Mouse (Mus musculus): ENCODE data around the gene Park7. TPM values are rescaled to one million over a fixed set of nuclear protein-coding genes. Genes with fewer than 3 reads are reported as not detected.

The Park7 gene
- polyA plus RNA-seq, 1 experiment from 2014 or later = 373 TPM

DNA sequence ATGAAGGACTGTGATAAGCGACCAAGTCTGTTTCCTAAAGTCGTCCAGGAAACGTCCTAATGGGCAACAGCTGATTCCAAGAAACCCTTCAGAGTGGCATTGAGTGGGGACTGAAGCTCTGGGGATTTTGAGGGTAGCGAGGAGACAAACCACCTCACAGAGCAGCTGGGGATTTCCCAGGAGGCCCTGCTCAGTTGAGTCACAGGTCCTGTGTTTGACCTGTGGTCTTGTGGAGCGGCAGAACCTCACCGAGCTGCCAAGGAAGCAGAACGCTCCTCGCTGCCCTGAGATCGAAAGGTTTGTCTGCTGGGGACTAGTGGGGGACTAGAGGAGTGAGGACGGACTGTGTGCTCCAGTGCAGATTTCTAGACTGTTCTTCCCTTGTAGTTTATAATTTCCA, 13.6 kb upstream of the Park7 start:
- H3K4me3 ChIP-seq (replicated peaks) = no peak overlapping the region
- 0 out of 2 replicates have a peak, but pooled peaks cover 5% of the 10 kb centered on the region for H3K4me1 ChIP-seq (replicated peaks)
- 70% methylated on average over 10 of the region's 10 CpGs for WGBS
- H3K9ac ChIP-seq (replicated peaks) = no peak overlapping the region
- H3K4me2 ChIP-seq (replicated peaks) = no peak overlapping the region
- no peak for ATAC-seq
- no peaks in the 10 kb centered on the region for H3K36me3 ChIP-seq
- H3K27ac ChIP-seq = no peak overlapping the region
- H3K9me3 ChIP-seq = no peaks in the 10 kb centered on the region
- no peaks in the 10 kb centered on the region for H3K27me3 ChIP-seq

GRCm38 (mm10) chr4:150926924-150927705, 12.9 kb upstream of the Park7 start:
- no peaks in the 10 kb centered on the region for H3K36me3 ChIP-seq
- H3K9me3 ChIP-seq = no peaks in the 10 kb centered on the region
- H3K4me2 ChIP-seq (replicated peaks) = no peak overlapping the region
- no peak overlapping the region for H3K27ac ChIP-seq
- no peak for ATAC-seq
- H3K4me1 ChIP-seq (replicated peaks) = 0 out of 2 replicates have a peak, but pooled peaks cover 5% of the 10 kb centered on the region
- H3K4me3 ChIP-seq (replicated peaks) = no peak overlapping the region
- WGBS = 55% methylated on average over 14 of the region's 14 CpGs
- no peak overlapping the region for H3K9ac ChIP-seq (replicated peaks)
- no peaks in the 10 kb centered on the region for H3K27me3 ChIP-seq

DNA sequence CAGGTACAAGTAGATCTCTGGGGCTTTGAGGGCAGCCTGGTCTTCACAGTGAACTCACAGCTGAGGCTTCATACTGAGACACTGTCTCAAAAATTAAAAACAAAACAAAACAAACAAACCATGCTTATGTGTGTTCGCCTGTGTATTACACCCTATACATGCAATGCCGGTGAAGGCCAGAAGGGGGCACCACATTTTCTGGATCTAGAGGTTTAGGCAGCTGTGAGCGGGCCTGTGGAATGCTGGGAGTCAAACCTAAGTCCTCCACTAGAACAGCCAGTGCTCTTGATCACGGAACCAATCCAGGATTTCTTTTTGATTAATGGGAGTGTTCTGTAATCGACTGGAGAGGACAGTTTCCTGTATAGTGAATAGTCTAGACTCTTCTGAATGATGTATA, 11.7 kb upstream of the Park7 start:
- no peak overlapping the region for H3K4me3 ChIP-seq (replicated peaks)
- H3K36me3 ChIP-seq = no peaks in the 10 kb centered on the region
- H3K4me1 ChIP-seq (replicated peaks) = 0 out of 2 replicates have a peak, but pooled peaks cover 5% of the 10 kb centered on the region
- 57% methylated on average over 5 of the region's 5 CpGs for WGBS
- no peak for ATAC-seq
- H3K4me2 ChIP-seq (replicated peaks) = no peak overlapping the region
- no peaks in the 10 kb centered on the region for H3K9me3 ChIP-seq
- no peak overlapping the region for H3K27ac ChIP-seq
- H3K27me3 ChIP-seq = no peaks in the 10 kb centered on the region
- no peak overlapping the region for H3K9ac ChIP-seq (replicated peaks)

DNA sequence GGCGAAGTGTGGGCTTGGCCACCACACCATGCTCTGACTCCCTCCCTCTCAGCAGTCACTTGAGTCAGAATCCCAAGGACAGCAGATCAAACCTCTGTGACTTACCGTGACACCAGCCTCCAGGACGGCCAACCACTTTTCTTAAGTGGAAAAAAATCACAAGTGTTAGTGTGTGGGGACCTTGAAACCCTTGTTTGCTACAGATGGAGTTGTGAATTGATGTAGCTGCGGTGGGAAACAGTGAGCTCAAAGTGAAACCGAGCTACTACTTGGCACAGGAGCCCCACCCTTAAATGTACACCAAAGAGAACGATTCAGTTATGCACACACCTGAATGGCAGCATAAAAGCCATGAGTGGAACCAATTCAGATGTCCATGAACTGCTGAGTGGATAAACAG, 10.7 kb upstream of the Park7 start:
- Histone ChIP-seq H3K9me3 (no peaks in the 10 kb centered on the region), H3K36me3 (no peaks in the 10 kb centered on the region), H3K4me1 (replicated peaks) (0 out of 2 replicates have a peak, but pooled peaks cover 5% of the 10 kb centered on the region), H3K4me3 (replicated peaks) (no peak overlapping the region), H3K27me3 (no peaks in the 10 kb centered on the region), H3K27ac (no peak overlapping the region), H3K4me2 (replicated peaks) (no peak overlapping the region), H3K9ac (replicated peaks) (no peak overlapping the region)
- 89% methylated on average over 6 of the region's 6 CpGs for WGBS
- ATAC-seq = no peak

DNA sequence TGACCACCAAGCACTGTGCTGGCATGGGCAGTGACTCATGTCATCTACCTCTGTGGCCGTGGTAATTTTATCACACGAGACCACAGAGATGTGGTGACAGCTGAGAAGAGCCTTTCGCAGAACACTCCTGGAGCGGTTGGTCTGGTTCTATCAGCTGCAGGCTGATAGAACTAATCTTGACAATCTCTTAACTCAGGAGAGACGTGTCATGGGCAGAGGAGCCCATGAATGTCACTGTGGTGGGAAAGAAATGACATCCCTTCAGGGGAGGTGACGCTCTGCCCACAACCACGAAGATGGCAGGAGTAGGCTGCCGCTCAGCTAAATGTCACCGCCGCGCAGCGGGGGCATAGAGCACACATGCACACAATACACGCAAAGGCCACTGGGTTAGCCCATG, 10.1 kb upstream of the Park7 start:
- WGBS = 86% methylated on average over 13 of the region's 13 CpGs
- no peak overlapping the region for H3K4me3 ChIP-seq (replicated peaks)
- 0 out of 2 replicates have a peak, but pooled peaks cover 5% of the 10 kb centered on the region for H3K4me1 ChIP-seq (replicated peaks)
- no peak overlapping the region for H3K4me2 ChIP-seq (replicated peaks)
- no peaks in the 10 kb centered on the region for H3K27me3 ChIP-seq
- ATAC-seq = no peak
- H3K9me3 ChIP-seq = no peaks in the 10 kb centered on the region
- no peak overlapping the region for H3K9ac ChIP-seq (replicated peaks)
- no peaks in the 10 kb centered on the region for H3K36me3 ChIP-seq
- H3K27ac ChIP-seq = no peak overlapping the region

DNA sequence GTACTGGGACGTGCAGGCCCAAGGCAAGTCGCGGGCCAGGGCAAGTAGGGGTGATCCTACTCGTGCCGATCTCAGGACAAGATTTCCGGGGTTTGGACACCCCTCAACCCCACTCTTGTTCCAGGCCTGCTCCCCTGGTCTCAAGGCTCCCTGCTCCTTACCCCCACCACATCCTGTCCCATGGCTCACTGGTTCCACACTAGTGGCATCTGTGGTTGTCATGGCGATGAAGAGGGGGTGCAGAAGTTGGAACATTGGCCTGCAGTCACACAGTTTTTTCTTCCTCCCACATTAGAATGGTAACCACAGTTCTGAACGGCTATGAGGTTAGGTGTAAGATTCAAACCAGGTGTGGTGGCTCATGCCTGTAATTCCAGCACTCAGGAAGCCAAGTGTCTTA, 7.0 kb upstream of the Park7 start:
- no peak overlapping the region for H3K27ac ChIP-seq
- no peak overlapping the region for H3K4me2 ChIP-seq (replicated peaks)
- H3K4me1 ChIP-seq (replicated peaks) = no peaks in the 10 kb centered on the region
- no peak overlapping the region for H3K9ac ChIP-seq (replicated peaks)
- H3K9me3 ChIP-seq = no peaks in the 10 kb centered on the region
- no peak overlapping the region for H3K4me3 ChIP-seq (replicated peaks)
- no peaks in the 10 kb centered on the region for H3K36me3 ChIP-seq
- ATAC-seq = no peak
- no peaks in the 10 kb centered on the region for H3K27me3 ChIP-seq
- WGBS = 89% methylated on average over 8 of the region's 8 CpGs

DNA sequence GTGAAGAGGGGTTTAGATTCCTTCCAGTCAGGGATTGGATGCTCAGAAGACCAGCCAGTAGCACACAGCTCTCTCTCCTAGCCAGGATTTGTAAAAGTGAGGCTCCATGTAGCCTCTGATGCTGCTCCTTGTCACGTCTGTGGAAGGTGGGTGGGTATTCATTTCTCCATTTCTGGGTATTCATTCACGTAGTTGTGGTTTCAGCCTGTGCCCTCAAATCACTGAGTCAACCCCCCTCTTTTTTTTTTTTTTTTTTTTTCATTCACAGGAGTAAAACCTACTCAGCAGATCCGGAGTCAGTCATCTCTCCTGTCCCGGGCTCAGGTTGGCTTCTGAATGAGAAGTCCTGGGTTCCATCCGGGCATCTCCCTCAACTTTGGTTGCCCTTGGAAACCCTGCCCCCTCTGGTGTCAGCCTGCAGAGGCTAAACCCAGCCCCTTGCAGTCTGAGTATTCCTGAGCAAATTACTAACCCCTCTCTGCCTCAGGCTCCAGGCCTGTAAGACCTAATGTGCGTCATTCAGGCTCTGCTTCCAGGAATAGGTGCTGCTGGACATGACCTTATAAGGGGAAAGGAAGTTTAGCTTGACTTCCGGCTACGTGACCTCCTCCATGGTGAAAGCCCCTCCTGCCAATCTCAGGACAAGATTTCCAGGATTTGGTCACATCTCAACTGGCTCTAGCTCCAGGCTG, 3.2 kb upstream of the Park7 start:
- no peak for ATAC-seq
- Histone ChIP-seq H3K27ac (no peak overlapping the region), H3K4me3 (replicated peaks) (no peak overlapping the region), H3K36me3 (no peaks in the 10 kb centered on the region), H3K27me3 (no peaks in the 10 kb centered on the region), H3K9ac (replicated peaks) (no peak overlapping the region), H3K4me1 (replicated peaks) (peaks cover 18% of the 10 kb centered on the region), H3K9me3 (no peaks in the 10 kb centered on the region), H3K4me2 (replicated peaks) (no peak overlapping the region)
- WGBS = 75% methylated on average over 8 of the region's 8 CpGs

DNA sequence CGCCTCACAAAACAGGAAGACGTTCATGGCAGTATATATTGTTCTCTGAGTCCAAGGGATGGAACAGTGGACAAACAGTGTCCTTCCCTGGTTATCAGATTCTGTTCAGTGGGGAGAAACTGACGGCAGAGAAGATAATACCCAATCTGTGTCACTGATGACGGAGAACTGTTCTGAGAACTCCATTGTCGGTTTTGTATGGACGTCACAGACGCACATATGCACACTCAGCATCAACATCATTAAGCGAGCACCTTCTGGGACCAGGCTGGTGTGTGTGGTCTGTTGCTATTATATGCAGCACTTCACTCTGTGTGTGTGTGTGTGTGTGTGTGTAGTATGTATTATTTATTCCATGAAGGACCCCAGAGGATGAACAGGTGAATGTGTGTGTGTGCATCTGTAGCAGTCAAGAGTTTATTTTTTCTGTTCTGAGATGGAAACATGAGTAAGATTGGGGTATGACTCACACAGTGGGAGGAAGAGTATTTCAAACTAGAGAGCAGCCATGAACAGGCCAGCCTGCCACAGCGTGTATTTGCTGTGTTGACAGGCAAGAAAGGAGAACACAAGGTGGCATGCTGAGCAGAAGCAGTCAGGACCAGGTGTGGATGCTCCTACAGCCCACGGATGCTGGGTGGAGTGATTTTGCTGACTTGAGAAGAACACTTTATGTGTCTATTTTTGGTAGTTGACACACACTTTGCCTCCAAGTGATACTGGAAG, 1.1 kb upstream of the Park7 start:
- 55% methylated on average over 10 of the region's 10 CpGs for WGBS
- ATAC-seq = 0 out of 2 replicates have a peak, but pooled peaks have one; percentile 29
- H3K4me3 ChIP-seq (replicated peaks) = peak overlapping the region; percentile 67

DNA sequence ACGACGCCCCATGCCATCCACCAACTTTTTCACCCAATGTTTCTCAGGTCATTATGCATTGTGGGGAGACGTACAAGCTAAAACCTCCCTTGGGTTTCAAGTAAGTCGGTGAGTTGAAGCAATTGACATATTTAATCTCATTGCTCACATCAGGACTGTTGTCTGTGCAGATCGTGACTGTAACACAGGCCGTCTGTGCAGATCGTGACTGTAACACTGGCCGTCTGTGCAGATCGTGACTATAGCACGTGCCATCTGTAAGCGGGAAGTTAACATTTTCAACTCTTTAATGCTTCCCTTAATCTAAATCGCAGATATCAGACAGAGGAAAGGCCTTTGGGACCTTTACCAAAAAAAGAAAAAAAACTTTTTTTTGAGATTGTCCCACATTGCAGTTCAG, 494 bp downstream of the Park7 start:
- peak overlapping the region; percentile 85 for H3K9ac ChIP-seq (replicated peaks)
- 15% methylated on average over 12 of the region's 12 CpGs for WGBS
- peak overlapping the region; percentile 77 for H3K4me2 ChIP-seq (replicated peaks)
- H3K9me3 ChIP-seq = no peaks in the 10 kb centered on the region
- peak overlapping the region; percentile 67 for H3K4me3 ChIP-seq (replicated peaks)
- no peaks in the 10 kb centered on the region for H3K27me3 ChIP-seq
- H3K4me1 ChIP-seq (replicated peaks) = peaks cover 26% of the 10 kb centered on the region
- peak overlapping the region; percentile 76 for H3K27ac ChIP-seq
- no peaks in the 10 kb centered on the region for H3K36me3 ChIP-seq
- no peak for ATAC-seq

More for the DNA sequence above, 1.1 kb upstream of the Park7 start:
- peaks cover 18% of the 10 kb centered on the region for H3K4me1 ChIP-seq (replicated peaks)
- H3K27ac ChIP-seq = peak overlapping the region; percentile 69
- H3K9me3 ChIP-seq = no peaks in the 10 kb centered on the region
- H3K4me2 ChIP-seq (replicated peaks) = peak overlapping the region; percentile 77
- no peaks in the 10 kb centered on the region for H3K27me3 ChIP-seq
- H3K36me3 ChIP-seq = no peaks in the 10 kb centered on the region
- peak overlapping the region; percentile 85 for H3K9ac ChIP-seq (replicated peaks)

GRCm38 (mm10) chr4:150910164-150910951, 3.9 kb downstream of the Park7 start:
- H3K36me3 ChIP-seq = peaks cover 12% of the 10 kb centered on the region
- peak overlapping the region; percentile 61 for H3K27ac ChIP-seq
- peak; percentile 51; the same call in 1 of the 2 replicates for ATAC-seq
- H3K4me2 ChIP-seq (replicated peaks) = peak overlapping the region; percentile 87
- H3K9me3 ChIP-seq = no peaks in the 10 kb centered on the region
- no peaks in the 10 kb centered on the region for H3K27me3 ChIP-seq
- H3K4me3 ChIP-seq (replicated peaks) = peak overlapping the region; percentile 73
- WGBS = 86% methylated on average over 19 of the region's 19 CpGs
- 0 out of 2 replicates have a peak overlapping the region, but pooled peaks have one; percentile 16 for H3K9ac ChIP-seq (replicated peaks)
- peaks cover 39% of the 10 kb centered on the region for H3K4me1 ChIP-seq (replicated peaks)

GRCm38 (mm10) chr4:150909451-150910156, 4.6 kb downstream of the Park7 start:
- H3K27ac ChIP-seq = peak overlapping the region; percentile 80
- under 1% methylated on average over 56 of the region's 56 CpGs for WGBS
- peak overlapping the region; percentile 87 for H3K4me2 ChIP-seq (replicated peaks)
- H3K4me3 ChIP-seq (replicated peaks) = peak overlapping the region; percentile 73
- ATAC-seq = peak; percentile 92
- H3K27me3 ChIP-seq = no peaks in the 10 kb centered on the region
- peak overlapping the region; percentile 95 for H3K9ac ChIP-seq (replicated peaks)
- H3K9me3 ChIP-seq = no peaks in the 10 kb centered on the region
- H3K36me3 ChIP-seq = peaks cover 18% of the 10 kb centered on the region
- H3K4me1 ChIP-seq (replicated peaks) = peaks cover 33% of the 10 kb centered on the region
